Mouse (Mus musculus): ENCODE measurements around the gene Pigv. TPM values are rescaled to one million over a fixed set of nuclear protein-coding genes. Genes with fewer than 3 reads are reported as not detected.

Gene Pigv
- polyA plus RNA-seq, 1 experiment from 2014 or later = 8.4 TPM

GRCm38 (mm10) chr4:133700905-133701368, 28.5 kb upstream of the Pigv start:
- no peaks in the 10 kb centered on the region for H3K4me1 ChIP-seq (ENCODE audit: control insufficient read depth, insufficient read depth, low read length)
- no peak overlapping the region for H3K4me3 ChIP-seq (ENCODE audit: low read depth, low read length)
- DNase-seq (ENCODE audit: low spot score) (peak; percentile 19), ATAC-seq (ENCODE audit: low read depth) (peak; percentile 27; the same call in 1 of the 2 replicates)
- peak overlapping the region; percentile 4; the same call in 1 of the 2 replicates for H3K27ac ChIP-seq (replicated peaks; ENCODE audit: low read depth, low read length)
- H3K27me3 ChIP-seq (replicated peaks; ENCODE audit: control insufficient read depth, insufficient read depth, low read length) = no peaks in the 10 kb centered on the region
- no peak overlapping the region for H3K4me2 ChIP-seq (ENCODE audit: low read depth, low read length)
- H3K9me3 ChIP-seq (ENCODE audit: control insufficient read depth, low read length) = no peaks in the 10 kb centered on the region
- 64% methylated on average over 11 of the region's 11 CpGs for WGBS
- peaks cover 78% of the 10 kb centered on the region for H3K36me3 ChIP-seq (ENCODE audit: control insufficient read depth, insufficient read depth, low read length)
- no peak overlapping the region for H3K9ac ChIP-seq (ENCODE audit: low read depth, low read length)

GRCm38 (mm10) chr4:133695363-133695762, 22.9 kb upstream of the Pigv start:
- Histone ChIP-seq H3K27ac (replicated peaks; ENCODE audit: low read depth, low read length) (no peak overlapping the region), H3K4me3 (ENCODE audit: low read depth, low read length) (no peak overlapping the region), H3K36me3 (ENCODE audit: control insufficient read depth, insufficient read depth, low read length) (peaks cover 86% of the 10 kb centered on the region), H3K4me1 (ENCODE audit: control insufficient read depth, insufficient read depth, low read length) (peaks cover 7% of the 10 kb centered on the region; the same call in 1 of the 2 replicates), H3K9ac (ENCODE audit: low read depth, low read length) (no peak overlapping the region), H3K9me3 (ENCODE audit: control insufficient read depth, low read length) (no peaks in the 10 kb centered on the region), H3K4me2 (ENCODE audit: low read depth, low read length) (no peak overlapping the region), H3K27me3 (replicated peaks; ENCODE audit: control insufficient read depth, insufficient read depth, low read length) (no peaks in the 10 kb centered on the region)
- DNase-seq (ENCODE audit: low spot score) = no peak
- 80% methylated on average over 3 of the region's 3 CpGs for WGBS
- ATAC-seq (ENCODE audit: low read depth) = no peak

DNA sequence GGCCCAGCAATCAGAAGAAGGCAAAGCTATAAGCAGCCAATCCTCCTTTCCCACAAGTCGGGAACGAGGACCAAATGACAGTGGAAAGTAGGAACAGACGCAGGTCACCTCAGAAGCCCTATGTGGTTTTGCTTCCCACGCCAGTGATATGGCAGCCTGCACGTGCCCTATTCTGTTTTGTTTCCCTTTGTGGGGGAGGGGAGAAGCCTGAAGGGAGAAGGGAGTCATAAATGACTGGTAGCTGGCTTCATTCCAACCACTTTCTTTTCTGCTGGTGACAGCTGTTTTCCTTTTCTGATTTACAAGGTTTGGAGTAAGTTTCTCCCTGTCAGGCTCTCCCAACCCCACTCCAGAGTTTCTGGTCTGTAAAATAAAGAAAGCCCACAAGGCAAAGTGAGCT, 17.8 kb upstream of the Pigv start:
- H3K4me2 ChIP-seq (ENCODE audit: low read depth, low read length) = no peak overlapping the region
- no peaks in the 10 kb centered on the region for H3K9me3 ChIP-seq (ENCODE audit: control insufficient read depth, low read length)
- WGBS = 19% methylated on average over 5 of the region's 5 CpGs
- peaks cover 7% of the 10 kb centered on the region; the same call in 1 of the 2 replicates for H3K4me1 ChIP-seq (ENCODE audit: control insufficient read depth, insufficient read depth, low read length)
- DNase-seq (ENCODE audit: low spot score) = peak; percentile 72
- H3K9ac ChIP-seq (ENCODE audit: low read depth, low read length) = no peak overlapping the region
- no peaks in the 10 kb centered on the region for H3K27me3 ChIP-seq (replicated peaks; ENCODE audit: control insufficient read depth, insufficient read depth, low read length)
- H3K4me3 ChIP-seq (ENCODE audit: low read depth, low read length) = no peak overlapping the region
- H3K36me3 ChIP-seq (ENCODE audit: control insufficient read depth, insufficient read depth, low read length) = peaks cover 100% of the 10 kb centered on the region
- no peak for ATAC-seq (ENCODE audit: low read depth)
- peak overlapping the region; percentile 22; the same call in 1 of the 2 replicates for H3K27ac ChIP-seq (replicated peaks; ENCODE audit: low read depth, low read length)

DNA sequence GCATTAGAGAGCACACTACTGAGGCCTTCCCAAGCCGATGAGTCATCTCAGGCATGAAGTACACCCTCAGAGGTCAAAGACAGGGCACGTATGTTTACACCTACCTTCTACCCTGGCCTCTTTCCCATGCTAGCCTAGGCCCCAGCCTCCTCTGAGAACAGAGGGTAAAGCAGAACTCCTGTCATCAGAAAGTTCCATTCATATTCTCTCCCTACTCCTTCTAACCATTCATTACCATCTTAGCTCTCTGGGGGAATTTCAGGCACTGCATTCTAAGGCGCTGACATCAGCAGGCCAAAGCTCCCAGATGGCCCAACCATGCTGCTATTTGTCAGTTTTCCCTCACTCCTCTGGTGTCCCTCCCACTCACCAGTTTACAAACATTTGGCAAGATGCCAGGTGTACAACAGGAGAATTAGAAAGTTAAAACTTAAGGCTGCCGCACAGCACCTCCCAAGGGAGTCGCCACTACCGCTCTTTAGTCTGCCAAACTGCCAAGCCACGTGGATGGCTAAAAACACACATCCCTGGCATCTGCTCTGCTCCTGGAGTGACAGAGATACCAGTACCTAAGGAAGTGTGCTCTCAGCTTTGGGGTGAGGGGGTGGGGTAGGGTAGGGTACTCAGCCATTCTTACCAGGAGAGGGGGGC, 16.1 kb upstream of the Pigv start:
- Histone ChIP-seq H3K4me1 (ENCODE audit: control insufficient read depth, insufficient read depth, low read length) (peaks cover 7% of the 10 kb centered on the region; the same call in 1 of the 2 replicates), H3K27ac (replicated peaks; ENCODE audit: low read depth, low read length) (no peak overlapping the region), H3K36me3 (ENCODE audit: control insufficient read depth, insufficient read depth, low read length) (peaks cover 98% of the 10 kb centered on the region), H3K9me3 (ENCODE audit: control insufficient read depth, low read length) (no peaks in the 10 kb centered on the region), H3K4me3 (ENCODE audit: low read depth, low read length) (no peak overlapping the region), H3K9ac (ENCODE audit: low read depth, low read length) (no peak overlapping the region), H3K27me3 (replicated peaks; ENCODE audit: control insufficient read depth, insufficient read depth, low read length) (no peaks in the 10 kb centered on the region), H3K4me2 (ENCODE audit: low read depth, low read length) (no peak overlapping the region)
- WGBS = 62% methylated on average over 7 of the region's 7 CpGs
- ATAC-seq (ENCODE audit: low read depth) (peak; percentile 35; the same call in 1 of the 2 replicates), DNase-seq (ENCODE audit: low spot score) (peak; percentile 75)

DNA sequence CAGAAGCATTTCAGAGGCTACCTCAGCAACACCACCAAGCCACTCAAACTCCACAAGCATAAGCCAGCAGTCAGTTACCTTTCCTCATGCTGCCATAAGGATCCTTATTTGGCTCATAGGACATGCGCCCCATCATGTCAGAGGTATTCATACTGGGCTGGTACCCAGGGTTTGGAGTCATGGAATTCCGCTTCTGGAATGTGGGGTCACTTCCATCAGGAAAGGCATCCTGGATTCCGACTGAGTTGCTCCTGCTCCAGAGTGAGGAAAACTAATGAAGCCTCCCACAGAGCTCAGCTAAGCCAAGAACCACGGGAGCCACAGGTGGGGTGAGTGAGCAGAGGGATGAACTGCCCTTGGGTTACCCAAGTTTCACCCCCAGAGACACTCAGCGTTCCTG, 14.7 kb upstream of the Pigv start:
- Histone ChIP-seq H3K27ac (replicated peaks; ENCODE audit: low read depth, low read length) (no peak overlapping the region), H3K4me2 (ENCODE audit: low read depth, low read length) (no peak overlapping the region), H3K4me1 (ENCODE audit: control insufficient read depth, insufficient read depth, low read length) (peaks cover 7% of the 10 kb centered on the region; the same call in 1 of the 2 replicates), H3K4me3 (ENCODE audit: low read depth, low read length) (no peak overlapping the region), H3K36me3 (ENCODE audit: control insufficient read depth, insufficient read depth, low read length) (peaks cover 98% of the 10 kb centered on the region), H3K27me3 (replicated peaks; ENCODE audit: control insufficient read depth, insufficient read depth, low read length) (no peaks in the 10 kb centered on the region), H3K9ac (ENCODE audit: low read depth, low read length) (no peak overlapping the region), H3K9me3 (ENCODE audit: control insufficient read depth, low read length) (no peaks in the 10 kb centered on the region)
- WGBS = 89% methylated on average over 5 of the region's 5 CpGs
- no peak for DNase-seq (ENCODE audit: low spot score)
- no peak for ATAC-seq (ENCODE audit: low read depth)

DNA sequence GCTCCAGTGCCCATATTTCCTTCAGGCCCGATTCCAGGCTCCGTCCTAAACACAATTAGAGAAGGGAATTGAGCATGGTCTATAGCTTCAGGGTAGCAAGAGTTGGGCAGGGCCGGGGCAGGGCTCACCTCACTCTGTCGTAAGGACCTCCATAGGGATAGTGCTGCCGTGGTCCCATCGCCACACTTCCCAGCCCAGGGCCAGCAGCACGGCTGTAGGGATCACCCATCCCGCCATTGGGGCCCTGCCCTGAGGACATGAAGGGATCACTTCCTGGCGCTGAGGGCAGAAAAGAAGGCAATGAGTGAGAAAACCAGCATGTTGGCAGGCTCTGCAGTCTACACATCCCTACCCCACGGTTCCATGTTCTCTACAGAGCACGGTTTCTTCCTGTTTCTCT, 14.1 kb upstream of the Pigv start:
- H3K9ac ChIP-seq (ENCODE audit: low read depth, low read length) = no peak overlapping the region
- H3K4me3 ChIP-seq (ENCODE audit: low read depth, low read length) = no peak overlapping the region
- no peak overlapping the region for H3K4me2 ChIP-seq (ENCODE audit: low read depth, low read length)
- 90% methylated on average over 11 of the region's 11 CpGs for WGBS
- H3K4me1 ChIP-seq (ENCODE audit: control insufficient read depth, insufficient read depth, low read length) = peaks cover 7% of the 10 kb centered on the region; the same call in 1 of the 2 replicates
- peaks cover 98% of the 10 kb centered on the region for H3K36me3 ChIP-seq (ENCODE audit: control insufficient read depth, insufficient read depth, low read length)
- H3K9me3 ChIP-seq (ENCODE audit: control insufficient read depth, low read length) = no peaks in the 10 kb centered on the region
- no peaks in the 10 kb centered on the region for H3K27me3 ChIP-seq (replicated peaks; ENCODE audit: control insufficient read depth, insufficient read depth, low read length)
- ATAC-seq (ENCODE audit: low read depth) (no peak), DNase-seq (ENCODE audit: low spot score) (no peak)
- no peak overlapping the region for H3K27ac ChIP-seq (replicated peaks; ENCODE audit: low read depth, low read length)

- Histone ChIP-seq H3K4me3 (ENCODE audit: low read depth, low read length) (no peak overlapping the region), H3K36me3 (ENCODE audit: control insufficient read depth, insufficient read depth, low read length) (peaks cover 66% of the 10 kb centered on the region), H3K4me2 (ENCODE audit: low read depth, low read length) (no peak overlapping the region), H3K27me3 (replicated peaks; ENCODE audit: control insufficient read depth, insufficient read depth, low read length) (no peaks in the 10 kb centered on the region), H3K9me3 (ENCODE audit: control insufficient read depth, low read length) (no peaks in the 10 kb centered on the region), H3K4me1 (ENCODE audit: control insufficient read depth, insufficient read depth, low read length) (peaks cover 9% of the 10 kb centered on the region; the same call in 1 of the 2 replicates), H3K9ac (ENCODE audit: low read depth, low read length) (no peak overlapping the region), H3K27ac (replicated peaks; ENCODE audit: low read depth, low read length) (no peak overlapping the region)
- ATAC-seq (ENCODE audit: low read depth) = no peak
- no peak for DNase-seq (ENCODE audit: low spot score)
- WGBS = 88% methylated on average over 14 of the region's 14 CpGs
Observed at GRCm38 (mm10) chr4:133680206-133680786, 7.8 kb upstream of the Pigv start.

- ATAC-seq (ENCODE audit: low read depth) (no peak), DNase-seq (ENCODE audit: low spot score) (no peak)
- H3K27me3 ChIP-seq (replicated peaks; ENCODE audit: control insufficient read depth, insufficient read depth, low read length) = no peaks in the 10 kb centered on the region
- no peak overlapping the region; the same call in 1 of the 2 replicates for H3K27ac ChIP-seq (replicated peaks; ENCODE audit: low read depth, low read length)
- no peak overlapping the region for H3K4me3 ChIP-seq (ENCODE audit: low read depth, low read length)
- no peak overlapping the region for H3K4me2 ChIP-seq (ENCODE audit: low read depth, low read length)
- H3K9ac ChIP-seq (ENCODE audit: low read depth, low read length) = no peak overlapping the region
- 67% methylated on average over 7 of the region's 7 CpGs for WGBS
- H3K9me3 ChIP-seq (ENCODE audit: control insufficient read depth, low read length) = no peaks in the 10 kb centered on the region
- H3K36me3 ChIP-seq (ENCODE audit: control insufficient read depth, insufficient read depth, low read length) = peaks cover 59% of the 10 kb centered on the region
- H3K4me1 ChIP-seq (ENCODE audit: control insufficient read depth, insufficient read depth, low read length) = peaks cover 10% of the 10 kb centered on the region; the same call in 1 of the 2 replicates
Observed at GRCm38 (mm10) chr4:133679629-133680028, 7.2 kb upstream of the Pigv start.
